Mouse (Mus musculus) lung, adult 2 months (tissue): ENCODE data around the gene Art4. TPM values are rescaled to one million over a fixed set of nuclear protein-coding genes. Genes with fewer than 3 reads are reported as not detected.
"Not testable (repeated sequence)": the region's sequence is repeated elsewhere in the genome, so short reads cannot be mapped to it uniquely, and the experiment has no call there.

Experiments used
- DNase-seq: peaks from one replicate; pipeline ENCODE4 v3.0.0; 2022
- H3K4me1 ChIP-seq: fragments of 200-500 bp; 2 replicates; pipeline ENCODE4 v1.6.1; 2011; ENCODE audit warnings: low read length; ENCODE audit not compliant: control insufficient read depth, insufficient read depth
- H3K4me3 ChIP-seq: fragments of 200-500 bp; replicated peaks from 2 replicates; pipeline ENCODE3; 2011; ENCODE audit warnings: low read depth, mild to moderate bottlenecking, control low read depth, low read length; ENCODE audit errors: extremely low read depth
- CTCF ChIP-seq: fragments of 200-500 bp; IDR thresholded peaks from 2 replicates; pipeline ENCODE4 v1.5.1; 2011; ENCODE audit warnings: mild to moderate bottlenecking, low read length, control low read depth; ENCODE audit not compliant: insufficient read depth
- POLR2A ChIP-seq: fragments of 200-500 bp; IDR thresholded peaks from 2 replicates; pipeline ENCODE4 v1.6.1; 2011; ENCODE audit warnings: low read depth, mild to moderate bottlenecking, control low read depth, low read length, borderline replicate concordance; ENCODE audit errors: extremely low read depth
- WGBS: fragments of 180-500 bp; shearing (Covaris S2); methylation state at CpG from one replicate; pipeline ENCODE4 v1.1.7; 2018; 5-methylcytosine and 5-hydroxymethylcytosine counted together
- polyA plus RNA-seq: library from polyadenylated mRNA; depleted of rRNA; stranded (reverse); fragments of >200 nt; gene quantifications from 2 replicates; pipeline ENCODE4 v1.2.3, GENCODE M21; 2012

The Art4 gene
- polyA plus RNA-seq, 1 experiment: 10.3 TPM

DNA sequence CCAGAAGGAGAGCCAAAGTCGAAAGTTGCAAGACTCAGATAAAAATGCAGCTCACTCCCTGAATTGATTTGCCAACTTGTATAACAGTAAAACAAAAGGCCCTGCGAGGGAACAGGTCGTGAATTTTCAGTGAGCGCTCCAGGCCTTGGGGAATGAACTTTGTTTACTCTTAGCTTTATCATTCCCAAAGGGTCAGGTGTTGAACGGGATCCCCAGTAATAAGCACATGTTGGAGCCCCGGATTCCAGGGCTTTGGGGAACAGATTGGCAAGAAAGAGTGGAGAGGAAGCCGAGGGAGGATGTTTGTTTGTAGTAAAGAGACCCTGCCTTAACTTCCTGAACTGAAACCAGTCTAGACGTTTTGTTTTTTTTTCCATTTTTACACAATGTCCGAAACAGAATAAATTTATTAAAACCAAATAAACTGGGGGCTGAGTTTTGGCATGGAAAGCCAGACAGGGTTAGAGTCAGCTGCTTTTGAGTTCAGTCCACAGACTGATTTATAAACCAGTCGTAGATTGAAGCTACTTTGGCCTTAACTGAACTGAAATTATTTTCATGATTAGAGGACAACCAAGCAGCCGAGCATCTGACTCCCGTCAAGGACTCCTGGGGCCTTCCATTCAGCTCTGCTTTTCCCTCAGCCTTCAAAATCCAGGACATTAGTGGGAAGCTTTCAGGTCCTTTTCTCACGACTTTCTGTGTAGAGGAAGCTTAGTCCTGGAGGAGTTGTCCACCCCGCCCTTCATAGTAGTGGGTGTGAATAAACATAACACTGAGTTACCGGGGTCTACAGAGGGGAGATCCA lies 37.2 kb upstream of the Art4 start:
- no peak for DNase-seq
- TF ChIP-seq CTCF (no peak), POLR2A (no peak)
- no peak overlapping the region for H3K4me3 ChIP-seq
- 27% methylated on average over 15 of the region's 15 CpGs for WGBS
- H3K4me1 ChIP-seq: peaks cover 7% of the 10 kb centered on the region; the same call in 1 of the 2 replicates

DNA sequence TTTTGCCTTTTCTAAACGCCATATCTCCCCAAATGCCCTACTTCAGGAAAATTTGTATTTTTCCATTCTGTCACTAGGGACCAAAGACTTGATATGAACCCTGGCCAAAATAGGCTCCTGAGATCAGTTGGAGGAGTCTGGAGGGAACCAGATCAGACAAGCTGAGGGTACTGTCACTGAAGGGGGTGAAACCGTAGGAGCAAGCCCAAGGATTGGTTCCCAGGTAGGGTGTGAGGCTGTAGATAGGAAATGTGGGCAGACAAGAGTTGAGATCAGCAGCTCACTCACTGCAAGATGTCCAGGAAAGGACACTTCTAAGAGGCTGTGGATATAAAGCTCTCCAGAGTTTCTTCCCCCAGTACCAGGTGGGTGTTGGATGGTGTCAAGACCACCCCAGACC lies 34.5 kb upstream of the Art4 start:
- WGBS: 72% methylated on average over 2 of the region's 2 CpGs
- DNase-seq: no peak
- Histone ChIP-seq H3K4me3 (no peak overlapping the region), H3K4me1 (peaks cover 12% of the 10 kb centered on the region; the same call in 1 of the 2 replicates)
- TF ChIP-seq CTCF (no peak), POLR2A (no peak)

DNA sequence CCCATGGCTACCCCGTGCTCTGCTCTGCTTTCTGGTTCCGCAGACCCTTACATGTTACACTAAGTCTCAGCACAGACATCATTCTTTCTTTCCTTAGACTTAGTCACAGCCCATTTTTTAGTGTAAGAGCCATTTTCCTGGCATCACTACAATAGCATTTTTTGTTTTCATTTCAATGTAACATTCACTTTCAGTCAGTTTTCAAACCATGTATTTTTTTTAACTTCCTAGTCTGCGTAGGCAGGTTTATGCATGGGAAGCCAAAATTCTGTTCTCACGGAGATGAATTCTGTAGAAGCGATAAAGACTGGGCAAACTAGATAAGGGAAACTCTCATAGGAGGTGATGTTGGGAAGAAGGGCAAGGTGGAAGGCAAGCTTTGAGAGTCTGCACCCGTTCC lies 32.0 kb upstream of the Art4 start:
- peaks cover 7% of the 10 kb centered on the region; the same call in 1 of the 2 replicates for H3K4me1 ChIP-seq
- WGBS: 69% methylated on average over 6 of the region's 6 CpGs
- TF ChIP-seq CTCF: no peak
- TF ChIP-seq POLR2A: no peak

DNA sequence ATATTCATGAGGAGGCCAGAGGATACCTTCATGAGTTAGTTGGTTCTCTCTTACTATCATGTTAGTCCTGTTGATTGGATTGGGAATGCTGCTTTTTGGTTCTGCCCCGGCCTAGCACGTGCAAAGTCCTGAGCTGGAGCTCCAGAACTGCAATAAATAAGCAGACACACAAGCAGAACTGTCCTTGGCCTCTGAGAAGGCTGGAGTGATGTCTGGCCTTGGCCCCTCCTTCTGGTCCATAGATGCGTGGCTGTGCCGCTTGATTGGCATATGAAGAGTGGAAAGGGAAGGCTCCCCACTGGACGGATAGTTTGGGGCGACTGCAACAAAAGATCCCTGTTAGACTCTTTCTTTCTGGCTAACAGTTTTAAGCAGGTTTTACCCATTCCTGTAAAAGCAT lies 31.5 kb upstream of the Art4 start:
- Histone ChIP-seq H3K4me1 (peaks cover 7% of the 10 kb centered on the region; the same call in 1 of the 2 replicates), H3K4me3 (no peak overlapping the region)
- 87% methylated on average over 6 of the region's 6 CpGs for WGBS
- no peak for DNase-seq
- TF ChIP-seq CTCF (no peak), POLR2A (no peak)

More for the DNA sequence above, 32.0 kb upstream of the Art4 start:
- no peak overlapping the region for H3K4me3 ChIP-seq
- DNase-seq: no peak

DNA sequence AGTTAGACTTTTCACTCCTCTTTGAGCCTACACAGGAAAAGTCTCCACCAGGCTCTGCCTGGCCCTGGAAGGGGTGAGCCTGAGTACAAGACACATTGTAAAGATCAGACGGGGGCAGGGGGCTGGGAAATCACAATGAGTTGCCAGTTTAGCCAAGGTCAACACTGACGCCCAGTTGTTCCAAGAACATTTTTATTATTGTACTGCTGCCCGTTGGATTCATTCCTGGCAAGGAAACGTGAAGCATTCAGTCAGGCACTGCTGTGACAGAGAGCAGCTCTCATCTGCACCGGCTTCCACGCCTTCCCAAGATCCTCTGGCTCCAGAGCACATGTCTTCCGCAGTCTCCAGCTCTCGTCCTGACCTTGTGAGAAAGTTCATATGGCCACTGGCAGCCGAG lies 30.3 kb upstream of the Art4 start:
- WGBS: 36% methylated on average over 9 of the region's 9 CpGs
- Histone ChIP-seq H3K4me3 (no peak overlapping the region), H3K4me1 (peaks cover 7% of the 10 kb centered on the region; the same call in 1 of the 2 replicates)
- no peak for DNase-seq
- TF ChIP-seq CTCF: no peak
- TF ChIP-seq POLR2A: no peak

DNA sequence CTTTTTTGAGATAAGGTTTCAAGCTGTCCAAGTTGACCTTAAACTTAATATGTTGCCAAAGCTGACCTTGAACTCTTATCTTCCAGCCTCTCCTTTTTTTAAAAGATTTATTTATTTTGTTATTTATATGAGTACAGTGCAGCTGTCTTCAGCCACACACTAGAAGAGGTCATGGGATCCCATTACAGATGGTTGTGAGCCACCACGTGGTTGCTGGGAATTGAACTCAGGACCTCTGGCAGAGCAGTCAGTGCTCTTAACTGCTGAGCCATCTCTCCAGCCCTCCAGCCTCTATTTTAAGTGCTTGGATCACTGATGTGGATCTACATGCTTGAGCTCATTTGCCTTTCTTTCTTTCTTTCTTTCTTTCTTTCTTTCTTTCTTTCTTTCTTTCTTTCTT lies 27.2 kb upstream of the Art4 start:
- not testable (repeated sequence) for DNase-seq
- 45% methylated on average over 1 of the region's 1 CpGs for WGBS

DNA sequence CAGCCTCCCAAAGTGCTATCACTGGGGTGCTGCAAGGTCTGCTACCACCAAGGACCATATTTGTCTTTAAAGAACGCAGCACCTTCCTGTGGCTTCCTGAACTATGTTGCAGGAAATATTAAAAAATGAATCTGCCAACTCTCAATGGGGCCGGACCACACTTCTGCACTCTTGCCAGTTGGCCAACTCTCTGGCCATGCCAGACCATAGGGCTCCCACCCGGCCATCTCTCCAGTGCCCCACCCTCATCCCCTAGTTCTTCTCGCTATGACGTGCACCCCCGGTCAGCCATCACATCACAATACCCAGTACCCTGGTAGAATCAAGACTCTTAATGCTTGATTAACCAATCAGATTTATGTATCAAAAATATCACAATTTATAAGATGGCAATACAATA lies 26.4 kb upstream of the Art4 start:
- no peak overlapping the region for H3K4me3 ChIP-seq
- no peak for TF ChIP-seq CTCF
- no peak for TF ChIP-seq POLR2A
- 77% methylated on average over 6 of the region's 6 CpGs for WGBS

More for the DNA sequence above, 27.2 kb upstream of the Art4 start:
- not testable (repeated sequence) for H3K4me1 ChIP-seq, H3K4me3 ChIP-seq

DNA sequence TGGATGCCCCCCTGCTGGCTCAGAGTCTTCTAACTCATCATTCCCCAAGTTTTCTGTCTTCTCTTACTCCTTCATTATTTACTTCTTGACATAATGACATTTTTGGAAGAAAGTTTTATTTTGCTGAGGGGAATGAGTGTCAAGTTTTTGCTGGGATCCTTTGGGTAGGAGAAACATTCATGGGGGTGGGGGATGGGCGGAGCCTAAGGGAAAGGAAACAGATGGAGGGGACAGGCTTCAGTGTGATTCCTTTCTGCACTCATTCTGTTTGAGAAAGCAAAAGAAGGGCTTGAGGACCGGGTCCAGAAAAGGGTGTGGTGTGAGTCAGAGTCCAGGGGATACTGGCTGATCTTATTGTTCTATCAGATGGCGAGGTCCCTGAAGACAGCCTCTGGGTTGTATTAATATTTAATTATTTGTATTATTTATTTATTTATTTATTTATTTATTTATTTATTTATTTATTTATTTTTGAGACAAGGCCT lies 25.9 kb upstream of the Art4 start:
- Histone ChIP-seq H3K4me1 (peaks cover 5% of the 10 kb centered on the region; the same call in 1 of the 2 replicates), H3K4me3 (no peak overlapping the region)
- TF ChIP-seq POLR2A (no peak), CTCF (no peak)
- no peak for DNase-seq
- WGBS: 61% methylated on average over 3 of the region's 3 CpGs

More for the DNA sequence above, 26.4 kb upstream of the Art4 start:
- DNase-seq: no peak
- peaks cover 7% of the 10 kb centered on the region; the same call in 1 of the 2 replicates for H3K4me1 ChIP-seq

DNA sequence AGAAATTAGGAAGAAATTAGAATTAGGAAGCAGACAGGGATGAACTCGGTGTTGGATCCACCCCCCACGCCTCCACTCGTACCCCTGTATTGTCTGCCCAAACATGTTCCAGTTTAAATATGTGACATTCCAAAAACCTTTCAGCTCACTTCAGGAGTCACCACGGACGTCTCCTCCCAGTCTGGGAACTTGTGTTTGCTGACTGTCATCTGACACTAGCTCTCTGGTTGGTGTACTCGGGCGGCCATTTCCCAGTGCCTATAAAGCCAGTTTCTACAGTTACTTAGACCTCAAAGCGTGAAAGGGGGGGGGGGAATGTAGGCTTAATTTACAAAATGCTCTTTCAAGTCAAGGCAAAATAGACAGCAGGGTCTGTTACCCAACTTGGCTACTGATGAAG lies 24.1 kb upstream of the Art4 start:
- no peak for DNase-seq
- 58% methylated on average over 8 of the region's 8 CpGs for WGBS
- H3K4me1 ChIP-seq: no peaks in the 10 kb centered on the region
- TF ChIP-seq POLR2A (no peak), CTCF (no peak)
- H3K4me3 ChIP-seq: no peak overlapping the region

DNA sequence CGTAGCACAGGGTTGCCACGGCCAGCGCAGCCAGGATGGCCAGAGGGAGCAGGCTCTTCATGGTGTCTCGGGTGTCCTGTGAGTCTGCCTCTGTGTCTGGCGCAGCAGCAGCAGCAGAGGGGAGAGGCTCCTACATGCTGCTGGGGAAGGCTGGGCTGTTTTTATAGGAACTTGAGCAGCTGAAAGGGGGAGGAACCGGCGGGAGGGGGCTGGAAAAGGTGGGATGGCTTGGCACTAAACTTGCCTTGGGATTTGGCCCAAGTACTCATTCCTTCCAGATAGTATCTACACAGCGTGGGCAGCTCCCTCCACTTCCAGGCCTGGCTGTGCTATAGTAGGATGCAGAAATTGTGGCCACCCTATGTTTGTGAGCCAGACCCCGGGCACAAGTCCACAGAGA lies 18.1 kb upstream of the Art4 start, which contains the start of gene Mgp:
Gene Mgp (minus strand): TSS at position 154 of the 400 bp plus-strand sequence.
- TF ChIP-seq POLR2A (peak; percentile 98), CTCF (no peak)
- DNase-seq: peak; percentile 26
- Histone ChIP-seq H3K4me1 (no peaks in the 10 kb centered on the region), H3K4me3 (peak within 1 kb of the TSS; percentile 66)
- WGBS: 25% methylated on average over 9 of the region's 9 CpGs
